ENCODE assay signal across 24 mouse cellular contexts in genomic region chr4:116162142-116162541, GRCm38 (mm10). TPM values are rescaled to one million over a fixed set of nuclear protein-coding genes. Genes with fewer than 3 reads are reported as not detected.
DNase-seq lines count a peak whose midpoint lies in the region; ATAC-seq and TF ChIP-seq lines count a peak whose summit lies in the region.
"Had no signal": no experiment of that assay in that cellular context is flagged by ENCODE, and none has a peak within 500 bp of the region (broad histone marks: within the 10 kb centered on the region; RNA-seq: fewer than 3 reads in every experiment).

No protein-coding gene starts in this region.

- no peak for TF ChIP-seq CTCF in liver, postnatal 0 days (IDR thresholded peaks at IDR 0.05; ENCODE audit: low read depth)

- DNase-seq in heart, postnatal 14 days: no peak
- DNase-seq in liver, postnatal 0 days: no peak
- DNase-seq in kidney, postnatal 36 days: peak; percentile 65
- no peak for DNase-seq in gastrocnemius, postnatal 14 days
- DNase-seq in gastrocnemius, adult 8-10 months (ENCODE audit: low spot score in 2 of 2): no peak
- DNase-seq: adrenal gland, adult 2 months; cerebellum, adult 11 months; cerebellum, postnatal 25 days; heart, adult 11 months; retina, postnatal 1 day had no signal

- WGBS in heart, embryonic 15.5 days: 55% methylated on average over 4 of the region's 4 CpGs
- WGBS in liver, embryonic 16.5 days (ENCODE audit: insufficient replicate concordance): 56% methylated on average over 4 of the region's 4 CpGs
- 61% methylated on average over 4 of the region's 4 CpGs for WGBS in liver, postnatal 0 days (ENCODE audit: insufficient replicate concordance)

- ATAC-seq in heart, embryonic 15.5 days (replicated peaks; ENCODE audit: insufficient number of reproducible peaks, insufficient read depth, low FRiP score, low read depth): no peak
- 0 out of 2 replicates have a peak, but pooled peaks have one; percentile 30 for ATAC-seq in liver, embryonic 16.5 days (ENCODE audit: low read depth)
- ATAC-seq in liver, postnatal 0 days: no peak
- ATAC-seq in erythroblast, adult 5-6 weeks (replicated peaks; ENCODE audit: low FRiP score, poor library complexity, severe bottlenecking): 0 out of 2 replicates have a peak, but pooled peaks have one; percentile 56
- ATAC-seq: forebrain, embryonic 13.5 days had no signal

- H3K4me2 ChIP-seq in heart, embryonic 15.5 days: no peak overlapping the region
- H3K4me2 ChIP-seq in liver, embryonic 16.5 days (ENCODE audit: low read depth, low read length): no peak overlapping the region
- H3K4me2 ChIP-seq in liver, postnatal 0 days (ENCODE audit: low read depth, low read length): no peak overlapping the region
- H3K4me2 ChIP-seq: forebrain, embryonic 13.5 days; hindbrain, embryonic 13.5 days; midbrain, embryonic 11.5 days; neural tube, embryonic 13.5 days had no signal

- no peaks in the 10 kb centered on the region for H3K9me3 ChIP-seq in heart, embryonic 15.5 days (replicated peaks)
- no peaks in the 10 kb centered on the region for H3K9me3 ChIP-seq in liver, embryonic 16.5 days (replicated peaks; ENCODE audit: control insufficient read depth, low read length)
- no peaks in the 10 kb centered on the region for H3K9me3 ChIP-seq in liver, postnatal 0 days (ENCODE audit: low read length)
- H3K9me3 ChIP-seq: forebrain, embryonic 13.5 days; hindbrain, embryonic 13.5 days; neural tube, embryonic 13.5 days had no signal

- peaks cover 28% of the 10 kb centered on the region for H3K4me1 ChIP-seq in heart, embryonic 15.5 days (replicated peaks)
- peaks cover 2% of the 10 kb centered on the region; the same call in 1 of the 2 replicates for H3K4me1 ChIP-seq in liver, embryonic 16.5 days (ENCODE audit: control insufficient read depth, low read depth, low read length)
- no peaks in the 10 kb centered on the region for H3K4me1 ChIP-seq in liver, postnatal 0 days (ENCODE audit: insufficient read depth)
- H3K4me1 ChIP-seq: forebrain, embryonic 13.5 days; hindbrain, embryonic 13.5 days; neural tube, embryonic 13.5 days had no signal

- no peak overlapping the region for H3K4me3 ChIP-seq in heart, embryonic 15.5 days
- no peak overlapping the region for H3K4me3 ChIP-seq in liver, embryonic 16.5 days (ENCODE audit: low read depth, low read length)
- no peak overlapping the region for H3K4me3 ChIP-seq in liver, postnatal 0 days (ENCODE audit: low read depth, low read length)
- H3K4me3 ChIP-seq: forebrain, embryonic 13.5 days; hindbrain, embryonic 13.5 days; neural tube, embryonic 13.5 days had no signal

- no peaks in the 10 kb centered on the region for H3K27me3 ChIP-seq in heart, embryonic 15.5 days
- H3K27me3 ChIP-seq in liver, embryonic 16.5 days (ENCODE audit: control insufficient read depth, insufficient read depth, low read depth, low read length): no peaks in the 10 kb centered on the region
- H3K27me3 ChIP-seq in liver, postnatal 0 days (ENCODE audit: insufficient read depth, low read length): no peaks in the 10 kb centered on the region
- H3K27me3 ChIP-seq: forebrain, embryonic 13.5 days; hindbrain, embryonic 13.5 days; neural tube, embryonic 13.5 days had no signal

- peak overlapping the region; percentile 15; the same call in 1 of the 2 replicates for H3K27ac ChIP-seq in heart, embryonic 15.5 days
- no peak overlapping the region for H3K27ac ChIP-seq in liver, embryonic 16.5 days (ENCODE audit: low read length)
- no peak overlapping the region for H3K27ac ChIP-seq in liver, postnatal 0 days (ENCODE audit: low read depth)
- H3K27ac ChIP-seq: forebrain, embryonic 13.5 days; hindbrain, embryonic 13.5 days; liver, embryonic 14.5 days; neural tube, embryonic 13.5 days had no signal

- peaks cover 25% of the 10 kb centered on the region for H3K36me3 ChIP-seq in heart, embryonic 15.5 days
- H3K36me3 ChIP-seq in liver, embryonic 16.5 days (ENCODE audit: control insufficient read depth, insufficient read depth): peaks cover 2% of the 10 kb centered on the region; the same call in 1 of the 2 replicates
- H3K36me3 ChIP-seq in liver, postnatal 0 days (replicated peaks; ENCODE audit: insufficient read depth, low read length): peaks cover 18% of the 10 kb centered on the region

- intact Hi-C loops in heart, postnatal 14 days (cut with DNase I): loop anchor here (10.0 kb wide), 1 partner anchor 283 kb away; no protein-coding TSS in a partner anchor
- intact Hi-C loops in gastrocnemius, postnatal 14 days (cut with DNase I; ENCODE audit: low total_unique reads): no loop called here

- no peak overlapping the region for H3K9ac ChIP-seq in heart, embryonic 15.5 days
- H3K9ac ChIP-seq in liver, embryonic 16.5 days (ENCODE audit: low read depth, low read length): no peak overlapping the region
- no peak overlapping the region for H3K9ac ChIP-seq in liver, postnatal 0 days (replicated peaks)
- H3K9ac ChIP-seq: forebrain, embryonic 13.5 days; hindbrain, embryonic 13.5 days; liver, embryonic 14.5 days; neural tube, embryonic 13.5 days had no signal

- no peak for TF ChIP-seq EP300 in liver, postnatal 0 days (IDR thresholded peaks at IDR 0.05; ENCODE audit: low read depth)

RNA-seq across cellular contexts. Expression of gene Tspan1, which starts 5.3 kb away (rescaled TPM):
- 0.94 and 2.3 TPM in 2 replicates for polyA plus RNA-seq in heart, embryonic 15.5 days (2015; fragmentation: Nextera tagmentation; extraction: Ambion mirVana)
- under 1 TPM in 1 of 2 experiments, not detected in 1; 0.36 TPM for total RNA-seq in heart, postnatal 14 days (2021)
- polyA plus RNA-seq in liver, embryonic 16.5 days (2015; fragmentation: Nextera tagmentation; extraction: Ambion mirVana): 0.27 TPM in 1 of 2 replicates, not detected in the other
- 0.08 TPM in 1 of 2 replicates, not detected in the other for polyA plus RNA-seq in liver, postnatal 0 days (2015; fragmentation: Nextera tagmentation; extraction: Ambion mirVana)
- total RNA-seq in erythroblast, adult 5-6 weeks (2015; ENCODE audit: low replicate concordance): not detected in 2 replicates
- total RNA-seq in erythroblast, adult 5-6 weeks (2017; ENCODE audit: low replicate concordance): not detected in 2 replicates
- total RNA-seq in gastrocnemius, postnatal 14 days (2021): not detected
- not detected for total RNA-seq in gastrocnemius, adult 8-10 months (2022)
- total RNA-seq: adrenal gland, adult 2 months; layer of hippocampus, adult 8-10 months had no signal
- polyA plus RNA-seq: adrenal gland, adult 2 months; liver, embryonic 14.5 days; midbrain, embryonic 11.5 days; neural tube, embryonic 13.5 days had no signal

RNA-seq across cellular contexts. Expression of gene Lurap1, which starts 11.0 kb away (rescaled TPM):
- polyA plus RNA-seq in heart, embryonic 15.5 days (2015; fragmentation: Nextera tagmentation; extraction: Ambion mirVana): 2.0 and 2.2 TPM in 2 replicates
- total RNA-seq in heart, postnatal 14 days (2021): 1 to 10 TPM; 3.7 to 5.5 TPM
- 0.26 and 0.38 TPM in 2 replicates for polyA plus RNA-seq in liver, embryonic 16.5 days (2015; fragmentation: Nextera tagmentation; extraction: Ambion mirVana)
- 0.24 and 0.27 TPM in 2 replicates for polyA plus RNA-seq in liver, postnatal 0 days (2015; fragmentation: Nextera tagmentation; extraction: Ambion mirVana)
- total RNA-seq in erythroblast, adult 5-6 weeks (2015; ENCODE audit: low replicate concordance): not detected in 2 replicates
- total RNA-seq in erythroblast, adult 5-6 weeks (2017; ENCODE audit: low replicate concordance): not detected in 2 replicates
- 10 to 100 TPM; 10.8 to 13.4 TPM for total RNA-seq in gastrocnemius, postnatal 14 days (2021)
- total RNA-seq in gastrocnemius, adult 8-10 months (2022): 1 to 10 TPM; 4.4 to 7.7 (median 6.9) TPM

RNA-seq across cellular contexts. Expression of gene 1700042G07Rik, which starts 11.0 kb away (rescaled TPM):
- polyA plus RNA-seq in heart, embryonic 15.5 days (2015; fragmentation: Nextera tagmentation; extraction: Ambion mirVana): not detected in 2 replicates
- total RNA-seq in heart, postnatal 14 days (2021): not detected
- polyA plus RNA-seq in liver, embryonic 16.5 days (2015; fragmentation: Nextera tagmentation; extraction: Ambion mirVana): not detected in 2 replicates
- polyA plus RNA-seq in liver, postnatal 0 days (2015; fragmentation: Nextera tagmentation; extraction: Ambion mirVana): not detected in 2 replicates
- not detected in 2 replicates for total RNA-seq in erythroblast, adult 5-6 weeks (2015; ENCODE audit: low replicate concordance)
- total RNA-seq in erythroblast, adult 5-6 weeks (2017; ENCODE audit: low replicate concordance): not detected in 2 replicates
- total RNA-seq in gastrocnemius, postnatal 14 days (2021): not detected
- total RNA-seq in gastrocnemius, adult 8-10 months (2022): not detected
- total RNA-seq: adrenal gland, adult 2 months; layer of hippocampus, adult 8-10 months; left cerebral cortex, adult 18-20 months had no signal
- polyA plus RNA-seq: adrenal gland, adult 2 months; brain, embryonic 14.5 days; forebrain, embryonic 13.5 days; heart, embryonic 14.5 days; hindbrain, embryonic 13.5 days; intestine, embryonic 14.5 days; limb, embryonic 11.5 days; liver, embryonic 14.5 days; midbrain, embryonic 11.5 days; neural tube, embryonic 13.5 days had no signal

RNA-seq across cellular contexts. Expression of gene Gm49337, which starts 11.0 kb away (rescaled TPM):
- polyA plus RNA-seq in heart, embryonic 15.5 days (2015; fragmentation: Nextera tagmentation; extraction: Ambion mirVana): not detected in 2 replicates
- total RNA-seq in heart, postnatal 14 days (2021): 1 to 10 TPM; 1.1 to 3.7 TPM
- polyA plus RNA-seq in liver, embryonic 16.5 days (2015; fragmentation: Nextera tagmentation; extraction: Ambion mirVana): not detected in 2 replicates
- polyA plus RNA-seq in liver, postnatal 0 days (2015; fragmentation: Nextera tagmentation; extraction: Ambion mirVana): not detected in 2 replicates
- 0.84 TPM in 1 of 2 replicates, not detected in the other for total RNA-seq in erythroblast, adult 5-6 weeks (2015; ENCODE audit: low replicate concordance)
- total RNA-seq in erythroblast, adult 5-6 weeks (2017; ENCODE audit: low replicate concordance): not detected in 2 replicates
- under 1 TPM in 1 of 2 experiments, not detected in 1; 0.47 TPM for total RNA-seq in gastrocnemius, postnatal 14 days (2021)
- total RNA-seq in gastrocnemius, adult 8-10 months (2022): 1 to 10 TPM in 1 of 4 experiments, under 1 TPM in 1, not detected in 2; 0.32 to 1.4 TPM
- polyA plus RNA-seq: adrenal gland, adult 2 months; brain, embryonic 14.5 days; forebrain, embryonic 13.5 days; heart, embryonic 14.5 days; hindbrain, embryonic 13.5 days; intestine, embryonic 14.5 days; limb, embryonic 11.5 days; liver, embryonic 14.5 days; midbrain, embryonic 11.5 days; neural tube, embryonic 13.5 days had no signal

RNA-seq across cellular contexts. Expression of gene Pomgnt1, which starts 38.5 kb away (rescaled TPM):
- 54.6 and 62.0 TPM in 2 replicates for polyA plus RNA-seq in heart, embryonic 15.5 days (2015; fragmentation: Nextera tagmentation; extraction: Ambion mirVana)
- total RNA-seq in heart, postnatal 14 days (2021): 10 to 100 TPM; 69.3 to 74.1 TPM
- 10.4 and 11.8 TPM in 2 replicates for polyA plus RNA-seq in liver, embryonic 16.5 days (2015; fragmentation: Nextera tagmentation; extraction: Ambion mirVana)
- polyA plus RNA-seq in liver, postnatal 0 days (2015; fragmentation: Nextera tagmentation; extraction: Ambion mirVana): 8.8 and 9.2 TPM in 2 replicates
- total RNA-seq in erythroblast, adult 5-6 weeks (2015; ENCODE audit: low replicate concordance): 0.63 and 7.9 TPM in 2 replicates
- total RNA-seq in erythroblast, adult 5-6 weeks (2017; ENCODE audit: low replicate concordance): 2.2 and 6.8 TPM in 2 replicates
- 10 to 100 TPM; 52.0 to 52.2 TPM for total RNA-seq in gastrocnemius, postnatal 14 days (2021)
- total RNA-seq in gastrocnemius, adult 8-10 months (2022): 10 to 100 TPM; 50.0 to 51.9 (median 50.8) TPM

Comparison
In these comparisons a context has a peak if more than half of its experiments do, and no peak if none do; other contexts are left out.
1. ATAC-seq: peak in liver, embryonic 16.5 days (single experiment) and erythroblast, adult 5-6 weeks (single experiment); none in heart, embryonic 15.5 days (single experiment) and liver, postnatal 0 days (single experiment).
2. DNase-seq: peak in kidney, postnatal 36 days (2 of 2); none in heart, postnatal 14 days (0 of 2), liver, postnatal 0 days (single experiment), gastrocnemius, postnatal 14 days (single experiment) and gastrocnemius, adult 8-10 months (0 of 2).
3. RNA of gene Lurap1, which starts 11.0 kb away (total RNA-seq): 10.8 to 13.4 TPM in gastrocnemius, postnatal 14 days, 4.4 to 7.7 TPM in gastrocnemius, adult 8-10 months and 3.7 to 5.5 TPM in heart, postnatal 14 days; not detected in erythroblast, adult 5-6 weeks; every median in the first group is over 4 times any median in the second.